32 mouse cellular contexts compared by ENCODE assay signal in genomic region chr14:48641462-48642395, GRCm38 (mm10). TPM values are rescaled to one million over a fixed set of nuclear protein-coding genes. Genes with fewer than 3 reads are reported as not detected.
DNase-seq lines count a peak whose midpoint lies in the region; ATAC-seq lines count a peak whose summit lies in the region.
"Had no signal": no experiment of that assay in that cellular context is flagged by ENCODE, and none has a peak within 500 bp of the region (broad histone marks: within the 10 kb centered on the region; RNA-seq: fewer than 3 reads in every experiment).

No protein-coding gene starts in this region.

- no peaks in the 10 kb centered on the region for H3K36me3 ChIP-seq in embryonic facial prominence, embryonic 14.5 days (ENCODE audit: control insufficient read depth, insufficient read depth, low read length)
- H3K36me3 ChIP-seq: forebrain, embryonic 12.5 days; forebrain, embryonic 15.5 days; heart, embryonic 10.5 days; heart, embryonic 13.5 days; hindbrain, embryonic 12.5 days; hindbrain, embryonic 15.5 days had no signal

- 0 out of 2 replicates have a peak, but pooled peaks cover 3% of the 10 kb centered on the region for H3K27me3 ChIP-seq in embryonic facial prominence, embryonic 14.5 days (replicated peaks; ENCODE audit: control insufficient read depth, insufficient read depth, low read length)

- DNase-seq in cerebellum, postnatal 14 days = peak; percentile 68 to 83
- no peak for DNase-seq in cerebellum, adult 18-20 months
- peak; percentile 68 for DNase-seq in heart, adult 11 months
- DNase-seq in heart, postnatal 25 days (ENCODE audit: low spot score) = no peak
- peak; percentile 18 for DNase-seq in Muller cell, postnatal 12 days (ENCODE audit: inconsistent ontology term)
- DNase-seq in embryonic facial prominence, embryonic 14.5 days (ENCODE audit: low spot score) = peak; percentile 78
- DNase-seq: adrenal gland, adult 8-10 months; adrenal gland, postnatal 36 days; cerebellum, adult 11 months; cerebellum, postnatal 36 days; embryo, embryonic 11 days; gastrocnemius, postnatal 25 days; heart, adult 2 months; heart, postnatal 14 days; kidney, adult 2 months had no signal

- H3K27ac ChIP-seq in embryonic facial prominence, embryonic 14.5 days (replicated peaks; ENCODE audit: low read depth, low read length) = no peak overlapping the region
- H3K27ac ChIP-seq: forebrain, embryonic 12.5 days; forebrain, embryonic 15.5 days; heart, adult 2 months; heart, embryonic 10.5 days; heart, embryonic 13.5 days; hindbrain, embryonic 12.5 days; hindbrain, embryonic 15.5 days had no signal

- WGBS in embryonic facial prominence, embryonic 14.5 days = 55% methylated on average over 12 of the region's 12 CpGs

- peak; percentile 72; the same call in 1 of the 2 replicates for ATAC-seq in embryonic facial prominence, embryonic 14.5 days (ENCODE audit: low read depth)
- ATAC-seq: activated CD4-positive, CD25-positive, alpha-beta regulatory T cell, adult 4 months; CD4-positive, CD25-positive, alpha-beta regulatory T cell, adult 4 months; forebrain, embryonic 15.5 days; intestine, postnatal 0 days had no signal

- intact Hi-C loops in heart, postnatal 25 days (cut with DNase I) = no loop called here

- H3K9ac ChIP-seq in embryonic facial prominence, embryonic 14.5 days (ENCODE audit: low read depth, low read length) = no peak overlapping the region
- H3K9ac ChIP-seq: forebrain, embryonic 12.5 days; forebrain, embryonic 15.5 days; heart, embryonic 13.5 days; hindbrain, embryonic 12.5 days; hindbrain, embryonic 15.5 days had no signal

- no peak overlapping the region for H3K4me3 ChIP-seq in embryonic facial prominence, embryonic 14.5 days (ENCODE audit: low read depth, low read length)
- H3K4me3 ChIP-seq: erythroblast, embryonic 14.5 days; forebrain, embryonic 12.5 days; forebrain, embryonic 15.5 days; heart, adult 2 months; heart, embryonic 10.5 days; heart, embryonic 13.5 days; hindbrain, embryonic 12.5 days; hindbrain, embryonic 15.5 days had no signal

- H3K4me1 ChIP-seq in embryonic facial prominence, embryonic 14.5 days (ENCODE audit: control insufficient read depth, insufficient read depth, low read length) = no peaks in the 10 kb centered on the region; the same call in 1 of the 2 replicates
- H3K4me1 ChIP-seq: forebrain, embryonic 12.5 days; forebrain, embryonic 15.5 days; heart, embryonic 10.5 days; heart, embryonic 13.5 days; hindbrain, embryonic 12.5 days; hindbrain, embryonic 15.5 days had no signal

- H3K9me3 ChIP-seq in embryonic facial prominence, embryonic 14.5 days (ENCODE audit: control insufficient read depth, low read length) = no peaks in the 10 kb centered on the region
- H3K9me3 ChIP-seq: forebrain, embryonic 12.5 days; forebrain, embryonic 15.5 days; heart, embryonic 10.5 days; heart, embryonic 13.5 days; hindbrain, embryonic 12.5 days; hindbrain, embryonic 15.5 days had no signal

- H3K4me2 ChIP-seq in embryonic facial prominence, embryonic 14.5 days (ENCODE audit: low read depth, low read length) = no peak overlapping the region
- H3K4me2 ChIP-seq: forebrain, embryonic 12.5 days; forebrain, embryonic 15.5 days; heart, embryonic 13.5 days; hindbrain, embryonic 12.5 days; hindbrain, embryonic 15.5 days had no signal

RNA-seq across cellular contexts. Expression of gene Otx2, which starts 31.9 kb away (rescaled TPM):
- not detected for total RNA-seq in heart, postnatal 25 days (2021)
- polyA plus RNA-seq in embryonic facial prominence, embryonic 14.5 days (2014; fragmentation: Nextera tagmentation; extraction: Ambion mirVana) = 5.5 and 5.7 TPM in 2 replicates
- total RNA-seq: adrenal gland, adult 8-10 months; adrenal gland, postnatal 36 days; gastrocnemius, adult 8-10 months; gastrocnemius, postnatal 25 days; heart, adult 2 months; heart, postnatal 14 days; hematopoietic stem cell, adult 5-6 weeks; MEL had no signal
- polyA plus RNA-seq: C2C12; CD4-positive, CD25-positive, alpha-beta regulatory T cell, adult 4 months; erythroblast, embryonic 14.5 days; gonadal fat pad, adult 2 months; heart, adult 2 months; heart, embryonic 13.5 days; heart, embryonic 16.5 days; intestine, embryonic 14.5 days; intestine, postnatal 0 days; kidney, adult 2 months had no signal

Comparison
In these comparisons a context has a peak if more than half of its experiments do, and no peak if none do; other contexts are left out.
1. DNase-seq: peak in cerebellum, postnatal 14 days (2 of 2), heart, adult 11 months (single experiment), Muller cell, postnatal 12 days (single experiment) and embryonic facial prominence, embryonic 14.5 days (single experiment); none in cerebellum, adult 18-20 months (0 of 2) and heart, postnatal 25 days (single experiment).